Mouse (Mus musculus) liver, postnatal 0 days (tissue): ENCODE results near the gene Hist1h3c. TPM values are rescaled to one million over a fixed set of nuclear protein-coding genes. Genes with fewer than 3 reads are reported as not detected.
"Not testable (repeated sequence)": the region's sequence is repeated elsewhere in the genome, so short reads cannot be mapped to it uniquely, and the experiment has no call there.

Experiments used
- ATAC-seq: fragments of 200-750 bp; cut with Nextera tagmentation; 2 replicates; pipeline ENCODE4 v1.8.0; 2017; ENCODE audit warnings: mild to moderate bottlenecking, moderate library complexity
- DNase-seq: peaks from one replicate; pipeline ENCODE4 v3.0.0-alpha.2; 2016
- H3K27ac ChIP-seq: fragments of 300-500 bp; sonication (generic); 2 replicates; pipeline ENCODE4 v1.5.1; 2014; ENCODE audit warnings: antibody characterized with exemption, moderate library complexity, mild to moderate bottlenecking, low read depth
- H3K27me3 ChIP-seq: fragments of 300-500 bp; sonication (generic); 2 replicates; pipeline ENCODE4 v1.6.1; 2014; ENCODE audit warnings: low read length, control low read depth, mixed read lengths; ENCODE audit not compliant: insufficient read depth
- H3K36me3 ChIP-seq: fragments of 300-500 bp; sonication (generic); replicated peaks from 2 replicates; pipeline ENCODE4 v1.6.1; 2014; ENCODE audit warnings: mild to moderate bottlenecking, control low read depth, low read length, moderate library complexity, mixed read lengths; ENCODE audit not compliant: insufficient read depth
- H3K4me1 ChIP-seq: fragments of 300-500 bp; sonication (generic); 2 replicates; pipeline ENCODE4 v1.6.1; 2014; ENCODE audit warnings: antibody characterized with exemption, mild to moderate bottlenecking, control low read depth; ENCODE audit not compliant: insufficient read depth
- H3K4me2 ChIP-seq: fragments of 300-500 bp; sonication (generic); 2 replicates; pipeline ENCODE4 v1.6.1; 2014; ENCODE audit warnings: low read depth, mild to moderate bottlenecking, low read length, moderate library complexity, mixed read lengths
- H3K4me3 ChIP-seq: fragments of 300-500 bp; sonication (generic); 2 replicates; pipeline ENCODE4 v1.5.1; 2014; ENCODE audit warnings: low read depth, low read length
- H3K9ac ChIP-seq: fragments of 300-500 bp; sonication (generic); replicated peaks from 2 replicates; pipeline ENCODE4 v1.6.1; 2014; ENCODE audit warnings: mild to moderate bottlenecking, moderate library complexity
- H3K9me3 ChIP-seq: fragments of 300-500 bp; sonication (generic); 2 replicates; pipeline ENCODE4 v1.6.1; 2016; ENCODE audit warnings: mild to moderate bottlenecking, control low read depth, low read length, mixed read lengths
- CTCF ChIP-seq: sonication (generic); IDR thresholded peaks from 2 replicates; pipeline ENCODE4 v1.5.1; 2016; ENCODE audit warnings: antibody characterized with exemption, low read depth
- EP300 ChIP-seq: IDR thresholded peaks from 2 replicates; pipeline ENCODE4 v1.6.1; 2016; ENCODE audit warnings: antibody characterized with exemption, low read depth, mild to moderate bottlenecking
- WGBS: fragments of 180-500 bp; shearing (Covaris S2); extraction: QIAGEN DNeasy Blood & Tissue Kit; methylation state at CpG from one replicate; pipeline ENCODE4 v1.1.7; 2014; ENCODE audit not compliant: insufficient replicate concordance; 5-methylcytosine and 5-hydroxymethylcytosine counted together
- polyA plus RNA-seq: library from polyadenylated mRNA; unstranded; fragments of >200 nt; fragmentation: Nextera tagmentation; extraction: Ambion mirVana; gene quantifications from 2 replicates; pipeline ENCODE4 v1.2.1, GENCODE M21; 2015

Gene Hist1h3c
- polyA plus RNA-seq, 1 experiment from 2014 or later: 3.5 TPM

DNA sequence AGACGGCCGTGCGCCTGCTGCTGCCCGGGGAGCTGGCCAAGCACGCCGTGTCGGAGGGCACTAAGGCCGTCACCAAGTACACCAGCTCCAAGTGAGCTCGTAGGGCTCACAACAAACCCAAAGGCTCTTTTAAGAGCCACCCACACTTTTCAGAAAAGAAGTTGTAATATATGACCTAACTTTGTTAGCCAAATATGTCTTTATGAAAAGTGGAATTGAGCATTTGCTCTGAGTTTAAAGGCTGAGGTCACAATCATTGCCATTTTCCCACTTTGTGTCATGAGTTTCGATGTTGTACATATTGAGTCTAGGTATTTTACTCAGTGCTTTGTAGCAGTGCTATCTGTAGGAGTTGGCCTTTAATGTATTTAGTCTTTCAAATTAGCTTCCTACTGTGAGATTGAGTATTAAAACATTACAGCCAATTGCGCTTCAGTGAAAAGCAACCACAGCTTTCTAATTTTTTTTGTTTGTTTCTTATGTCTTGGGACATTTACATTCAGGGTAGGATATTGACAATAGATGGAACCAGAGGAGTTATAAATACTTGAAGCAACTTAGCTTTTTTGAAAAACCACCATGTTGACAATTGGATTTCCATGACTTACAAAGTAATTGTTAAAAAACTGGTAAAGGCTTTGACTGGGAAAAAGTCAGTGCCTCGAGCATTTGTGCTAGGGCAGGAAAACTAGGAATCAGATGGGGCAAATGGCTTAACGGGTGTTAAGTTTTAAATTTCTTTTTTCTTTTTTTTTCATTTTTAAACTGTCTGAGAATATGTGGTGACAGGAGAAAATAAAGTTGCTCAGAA, 1.9 kb upstream of the Hist1h3c start:
- H3K4me1 ChIP-seq: peaks cover 10% of the 10 kb centered on the region
- ATAC-seq: peak; percentile 5
- peak overlapping the region; percentile 65 for H3K4me2 ChIP-seq
- no peaks in the 10 kb centered on the region for H3K9me3 ChIP-seq
- no peaks in the 10 kb centered on the region for H3K27me3 ChIP-seq
- whole genome bisulfite sequencing: 8% methylated on average over 10 of the region's 13 CpGs
- no peaks in the 10 kb centered on the region for H3K36me3 ChIP-seq
- no peak for DNase-seq
- peak overlapping the region; percentile 51 for H3K4me3 ChIP-seq
- peak overlapping the region; percentile 53 for H3K9ac ChIP-seq
- TF ChIP-seq EP300: no peak
- TF ChIP-seq CTCF: no peak
- H3K27ac ChIP-seq: peak overlapping the region; percentile 99

DNA sequence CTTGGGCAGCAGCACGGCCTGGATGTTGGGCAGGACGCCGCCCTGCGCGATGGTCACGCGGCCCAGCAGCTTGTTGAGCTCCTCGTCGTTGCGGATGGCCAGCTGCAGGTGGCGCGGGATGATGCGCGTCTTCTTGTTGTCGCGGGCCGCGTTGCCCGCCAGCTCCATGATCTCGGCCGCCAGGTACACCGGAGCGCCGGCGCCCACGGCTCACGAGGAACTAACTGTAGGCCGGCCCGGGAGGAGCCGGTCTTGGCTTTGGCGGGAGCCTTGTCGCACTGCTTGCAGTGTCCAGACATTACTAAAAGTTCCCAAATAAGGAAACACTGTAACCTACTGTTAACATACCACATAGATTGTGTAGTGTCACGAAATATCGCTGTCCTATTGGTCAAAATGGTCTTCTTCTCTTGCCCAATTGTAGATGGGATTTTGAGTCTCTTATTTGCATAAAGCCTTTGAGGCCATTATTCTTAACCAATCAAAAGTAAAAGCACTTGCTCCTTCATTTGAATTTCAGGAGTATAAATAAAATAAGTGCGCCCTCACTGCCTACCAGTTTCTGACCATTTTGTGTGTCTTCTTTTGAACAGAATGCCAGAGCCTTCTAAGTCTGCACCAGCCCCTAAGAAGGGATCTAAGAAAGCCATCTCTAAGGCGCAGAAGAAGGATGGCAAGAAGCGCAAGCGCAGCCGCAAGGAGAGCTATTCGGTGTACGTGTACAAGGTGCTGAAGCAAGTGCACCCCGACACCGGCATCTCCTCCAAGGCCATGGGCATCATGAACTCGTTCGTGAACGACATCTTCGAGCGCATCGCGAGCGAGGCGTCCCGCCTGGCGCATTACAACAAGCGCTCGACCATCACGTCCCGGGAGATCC, 1.0 kb upstream of the Hist1h3c start, which contains the start of gene Hist1h2bb:
Gene Hist1h2bb (plus strand): TSS at position 534 of the 880 bp plus-strand sequence.
- WGBS: under 1% methylated on average over 37 of the region's 58 CpGs
- peak; percentile 82 for DNase-seq
- TF ChIP-seq CTCF: peak; percentile 33
- TF ChIP-seq EP300: peak; percentile 85
- not testable (repeated sequence) for H3K9me3 ChIP-seq, H3K36me3 ChIP-seq, H3K4me1 ChIP-seq, H3K27me3 ChIP-seq
- Histone ChIP-seq H3K27ac (peak within 1 kb of the TSS; percentile 99), H3K9ac (peak within 1 kb of the TSS; percentile 53), H3K4me3 (peak within 1 kb of the TSS; percentile 51), H3K4me2 (peak within 1 kb of the TSS; percentile 65)
- peak; percentile 82 for ATAC-seq

GRCm38 (mm10) chr13:23744421-23745380, 701 bp downstream of the Hist1h3c start:
- H3K4me2 ChIP-seq: peak overlapping the region; percentile 65
- no peak for DNase-seq
- TF ChIP-seq CTCF: no peak
- TF ChIP-seq EP300: peak; percentile 10; the same call in 1 of the 2 replicates
- peaks cover 10% of the 10 kb centered on the region for H3K4me1 ChIP-seq
- H3K9ac ChIP-seq: peak overlapping the region; percentile 53
- peak overlapping the region; percentile 99 for H3K27ac ChIP-seq
- H3K4me3 ChIP-seq: peak overlapping the region; percentile 51
- H3K36me3 ChIP-seq: no peaks in the 10 kb centered on the region
- no peak for ATAC-seq
- no peaks in the 10 kb centered on the region for H3K9me3 ChIP-seq
- WGBS: 3% methylated on average over 13 of the region's 36 CpGs
- H3K27me3 ChIP-seq: no peaks in the 10 kb centered on the region

DNA sequence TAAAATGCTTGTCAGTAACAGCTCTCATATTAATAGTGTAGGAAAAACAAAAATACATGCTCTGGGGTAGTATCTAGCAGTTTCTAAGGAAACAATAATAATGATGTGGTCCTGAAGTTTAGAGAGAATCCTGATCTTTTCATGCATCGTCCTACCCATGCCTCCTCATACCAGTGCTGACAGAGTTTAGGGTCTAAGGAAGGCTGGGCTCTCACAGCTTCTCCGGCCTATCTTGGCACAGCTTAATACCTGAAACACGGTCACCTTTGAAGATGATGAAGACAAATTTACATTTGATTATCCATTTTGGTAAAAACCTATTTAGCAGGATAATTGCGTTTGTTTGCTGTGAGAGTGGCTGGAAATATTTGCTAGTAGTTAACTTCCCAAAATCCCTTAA, 1.4 kb downstream of the Hist1h3c start:
- 56% methylated on average over 4 of the region's 4 CpGs for WGBS
- Histone ChIP-seq H3K27ac (peak overlapping the region; percentile 99), H3K9ac (peak overlapping the region; percentile 53), H3K4me2 (peak overlapping the region; percentile 65), H3K9me3 (no peaks in the 10 kb centered on the region), H3K4me1 (peaks cover 10% of the 10 kb centered on the region), H3K27me3 (no peaks in the 10 kb centered on the region), H3K4me3 (peak overlapping the region; percentile 51), H3K36me3 (no peaks in the 10 kb centered on the region)
- ATAC-seq (no peak), DNase-seq (no peak)
- TF ChIP-seq EP300: no peak
- TF ChIP-seq CTCF: no peak

DNA sequence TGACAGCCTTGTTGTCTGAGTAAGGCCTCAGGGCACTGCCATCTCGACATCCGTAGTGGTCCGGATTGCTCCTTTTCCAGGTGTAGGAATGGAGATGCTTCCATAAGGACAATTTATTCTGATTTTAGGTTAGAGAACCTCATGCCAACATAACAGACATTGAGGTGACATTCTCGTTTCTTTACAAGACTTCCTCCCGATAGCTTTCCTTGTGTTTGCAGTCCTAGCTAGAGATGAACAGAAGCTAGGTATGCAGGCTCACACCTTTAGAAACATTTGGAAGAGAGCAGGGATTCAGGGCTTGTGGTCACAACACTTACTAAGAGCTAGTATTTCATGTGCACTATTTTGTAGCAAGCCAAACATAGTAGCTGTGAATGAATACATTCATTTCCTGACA, 2.2 kb downstream of the Hist1h3c start:
- H3K4me3 ChIP-seq: peak overlapping the region; percentile 13; the same call in 1 of the 2 replicates
- WGBS: 85% methylated on average over 5 of the region's 5 CpGs
- no peaks in the 10 kb centered on the region for H3K9me3 ChIP-seq
- no peaks in the 10 kb centered on the region for H3K27me3 ChIP-seq
- DNase-seq (no peak), ATAC-seq (no peak)
- peaks cover 5% of the 10 kb centered on the region for H3K4me1 ChIP-seq
- peak overlapping the region; percentile 66 for H3K27ac ChIP-seq
- no peak overlapping the region for H3K9ac ChIP-seq
- H3K4me2 ChIP-seq: peak overlapping the region; percentile 46; the same call in 1 of the 2 replicates
- H3K36me3 ChIP-seq: no peaks in the 10 kb centered on the region
- TF ChIP-seq CTCF (no peak), EP300 (no peak)
